Mouse (Mus musculus) liver, embryonic 16.5 days (tissue): Measurements from ENCODE around the gene Laptm4a. TPM values are rescaled to one million over a fixed set of nuclear protein-coding genes. Genes with fewer than 3 reads are reported as not detected.
A peak's percentile ranks its signal among the peaks of the same experiment; 100 is the strongest.

ENCODE experiments used
- ATAC-seq: fragments of 200-750 bp; cut with Nextera tagmentation; 2 replicates; pipeline ENCODE4 v1.8.0; 2017; ENCODE audit warnings: low read depth, mild to moderate bottlenecking, moderate number of reproducible peaks, moderate library complexity
- H3K27ac ChIP-seq: fragments of 300-500 bp; sonication (generic); 2 replicates; pipeline ENCODE4 v1.5.1; 2014; ENCODE audit warnings: mild to moderate bottlenecking, low read length
- H3K27me3 ChIP-seq: fragments of 300-500 bp; sonication (generic); 2 replicates; pipeline ENCODE4 v1.6.1; 2014; ENCODE audit warnings: low read depth, low read length, mixed read lengths; ENCODE audit not compliant: control insufficient read depth, insufficient read depth
- H3K36me3 ChIP-seq: fragments of 300-500 bp; sonication (generic); 2 replicates; pipeline ENCODE4 v1.6.1; 2014; ENCODE audit warnings: mild to moderate bottlenecking; ENCODE audit not compliant: control insufficient read depth, insufficient read depth
- H3K4me1 ChIP-seq: fragments of 300-500 bp; sonication (generic); 2 replicates; pipeline ENCODE4 v1.6.1; 2014; ENCODE audit warnings: low read depth, low read length, mixed read lengths; ENCODE audit not compliant: control insufficient read depth
- H3K4me2 ChIP-seq: fragments of 300-500 bp; sonication (generic); 2 replicates; pipeline ENCODE4 v1.6.1; 2014; ENCODE audit warnings: low read depth, low read length, mixed read lengths
- H3K4me3 ChIP-seq: fragments of 300-500 bp; sonication (generic); 2 replicates; pipeline ENCODE4 v1.5.1; 2014; ENCODE audit warnings: low read depth, mild to moderate bottlenecking, low read length
- H3K9ac ChIP-seq: fragments of 300-500 bp; sonication (generic); 2 replicates; pipeline ENCODE4 v1.6.1; 2014; ENCODE audit warnings: low read depth, low read length
- H3K9me3 ChIP-seq: fragments of 300-500 bp; sonication (generic); replicated peaks from 2 replicates; pipeline ENCODE4 v1.6.1; 2016; ENCODE audit warnings: low read length; ENCODE audit not compliant: control insufficient read depth
- WGBS: fragments of 180-500 bp; shearing (Covaris S2); extraction: QIAGEN DNeasy Blood & Tissue Kit; methylation state at CpG from one replicate; pipeline ENCODE4 v1.1.7; 2014; ENCODE audit not compliant: insufficient replicate concordance; 5-methylcytosine and 5-hydroxymethylcytosine counted together
- polyA plus RNA-seq: library from polyadenylated mRNA; unstranded; fragments of >200 nt; fragmentation: Nextera tagmentation; extraction: Ambion mirVana; gene quantifications from 2 replicates; pipeline ENCODE4 v1.2.1, GENCODE M21; 2015

The Laptm4a gene
- polyA plus RNA-seq = 71.2 and 72.0 TPM in 2 replicates

DNA sequence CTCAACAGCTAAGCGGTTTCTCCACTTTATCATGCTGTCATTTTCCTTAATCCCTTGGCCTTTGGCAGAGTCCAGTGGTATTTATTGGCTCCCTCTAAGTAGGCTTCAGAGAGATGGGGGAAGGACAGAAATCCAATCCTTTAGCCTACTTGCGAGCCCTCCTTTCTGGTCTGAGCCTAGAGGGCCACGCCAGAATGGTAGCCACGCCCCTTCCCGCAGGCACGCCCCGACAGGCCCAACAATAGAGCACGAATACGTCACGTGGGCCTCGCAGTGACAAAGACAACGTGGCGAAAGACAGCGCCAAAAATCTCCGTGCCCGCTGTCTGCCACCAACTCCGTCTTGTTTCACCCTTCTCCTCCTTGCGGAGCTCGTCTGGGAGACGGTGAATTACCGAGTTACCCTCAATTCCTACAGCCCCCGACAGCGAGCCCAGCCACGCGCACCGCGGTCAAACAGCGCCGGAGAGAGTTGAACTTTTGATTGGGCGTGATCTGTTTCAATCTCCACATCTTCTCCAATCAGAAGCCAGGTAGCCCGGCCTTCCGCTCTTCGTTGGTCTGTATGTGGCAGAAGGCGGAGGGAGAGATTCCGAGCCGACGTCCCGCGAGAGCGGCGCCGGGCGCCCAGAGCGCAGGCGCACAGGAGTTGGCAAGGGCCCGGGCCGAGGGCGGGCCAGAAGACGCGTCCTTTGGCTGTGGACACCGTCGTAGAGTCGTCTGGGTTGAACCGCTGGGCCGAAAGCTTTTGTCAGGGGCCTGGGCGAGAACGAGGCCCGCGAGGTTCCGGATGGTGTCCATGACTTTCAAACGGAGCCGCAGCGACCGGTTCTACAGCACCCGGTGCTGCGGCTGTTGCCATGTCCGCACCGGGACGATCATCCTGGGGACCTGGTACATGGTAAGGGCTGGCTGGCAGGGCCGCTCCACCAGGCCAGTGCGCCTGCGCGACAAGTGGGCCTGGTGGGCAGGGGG lies at the start of gene Laptm4a:
TSS of gene Laptm4a (plus strand) at position 271 of the 975 bp plus-strand sequence.
- under 1% methylated on average over 73 of the region's 73 CpGs for WGBS

GRCm38 (mm10) chr12:8875583-8875982 lies 45.9 kb upstream of the Laptm4a start:
- no peak overlapping the region for H3K27ac ChIP-seq
- H3K4me3 ChIP-seq = no peak overlapping the region
- H3K4me2 ChIP-seq = no peak overlapping the region
- H3K4me1 ChIP-seq = peaks cover 6% of the 10 kb centered on the region
- ATAC-seq = no peak
- H3K9me3 ChIP-seq = no peaks in the 10 kb centered on the region
- no peak overlapping the region for H3K9ac ChIP-seq
- H3K27me3 ChIP-seq = no peaks in the 10 kb centered on the region
- H3K36me3 ChIP-seq = no peaks in the 10 kb centered on the region
- 63% methylated on average over 9 of the region's 9 CpGs for WGBS

More for the DNA sequence above, at the start of gene Laptm4a:
- Histone ChIP-seq H3K4me3 (peak within 1 kb of the TSS; percentile 91), H3K4me2 (peak within 1 kb of the TSS; percentile 91), H3K36me3 (no peaks in the 10 kb centered on the region), H3K9me3 (no peaks in the 10 kb centered on the region), H3K27me3 (no peaks in the 10 kb centered on the region), H3K4me1 (peaks cover 25% of the 10 kb centered on the region), H3K9ac (peak within 1 kb of the TSS; percentile 92), H3K27ac (peak within 1 kb of the TSS; percentile 95)
- peak; percentile 96 for ATAC-seq

- H3K27me3 ChIP-seq = no peaks in the 10 kb centered on the region
- H3K9me3 ChIP-seq = no peaks in the 10 kb centered on the region
- H3K4me3 ChIP-seq = no peak overlapping the region
- 59% methylated on average over 5 of the region's 5 CpGs for WGBS
- peaks cover 6% of the 10 kb centered on the region for H3K4me1 ChIP-seq
- ATAC-seq = peak; percentile 78
- H3K9ac ChIP-seq = no peak overlapping the region
- H3K4me2 ChIP-seq = no peak overlapping the region
- H3K36me3 ChIP-seq = no peaks in the 10 kb centered on the region
- H3K27ac ChIP-seq = 0 out of 2 replicates have a peak overlapping the region, but pooled peaks have one; percentile 22
Measured at GRCm38 (mm10) chr12:8876865-8877264, 44.6 kb upstream of the Laptm4a start.

GRCm38 (mm10) chr12:8877413-8877812 lies 44.1 kb upstream of the Laptm4a start:
- Histone ChIP-seq H3K27me3 (no peaks in the 10 kb centered on the region), H3K36me3 (no peaks in the 10 kb centered on the region), H3K4me1 (peaks cover 6% of the 10 kb centered on the region), H3K9me3 (no peaks in the 10 kb centered on the region), H3K4me2 (no peak overlapping the region), H3K27ac (no peak overlapping the region), H3K4me3 (no peak overlapping the region), H3K9ac (no peak overlapping the region)
- peak; percentile 15; the same call in 1 of the 2 replicates for ATAC-seq
- 39% methylated on average over 6 of the region's 6 CpGs for WGBS

GRCm38 (mm10) chr12:8878752-8879151 lies 42.7 kb upstream of the Laptm4a start:
- H3K27ac ChIP-seq = no peak overlapping the region
- H3K9me3 ChIP-seq = no peaks in the 10 kb centered on the region
- 58% methylated on average over 2 of the region's 2 CpGs for WGBS

DNA sequence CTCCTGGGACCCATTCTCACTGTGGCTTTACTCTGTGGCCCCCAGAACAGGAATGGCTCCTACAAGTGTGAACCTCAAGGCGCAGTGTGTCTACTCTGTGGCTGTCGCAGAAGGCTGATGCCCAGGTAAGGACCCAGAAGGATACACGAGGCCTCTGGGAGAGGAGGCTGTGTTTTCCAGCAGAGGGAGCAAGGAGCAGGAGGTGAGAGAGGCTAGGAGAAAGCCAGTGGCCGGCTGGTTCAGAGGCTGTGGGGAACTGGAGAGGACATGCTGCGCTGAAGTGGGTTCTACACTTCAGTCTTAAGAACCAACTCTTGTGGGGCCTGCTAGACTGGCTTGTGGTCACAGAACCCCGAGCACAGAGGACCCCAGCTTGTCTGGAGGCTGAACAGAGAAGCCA lies 42.1 kb upstream of the Laptm4a start:
- Histone ChIP-seq H3K27me3 (no peaks in the 10 kb centered on the region), H3K9me3 (no peaks in the 10 kb centered on the region), H3K4me2 (no peak overlapping the region), H3K9ac (no peak overlapping the region), H3K4me1 (peaks cover 6% of the 10 kb centered on the region), H3K4me3 (no peak overlapping the region), H3K27ac (no peak overlapping the region), H3K36me3 (no peaks in the 10 kb centered on the region)
- 50% methylated on average over 6 of the region's 6 CpGs for WGBS
- ATAC-seq = no peak

More at GRCm38 (mm10) chr12:8878752-8879151, 42.7 kb upstream of the Laptm4a start:
- Histone ChIP-seq H3K4me3 (no peak overlapping the region), H3K9ac (no peak overlapping the region), H3K36me3 (no peaks in the 10 kb centered on the region), H3K4me1 (peaks cover 6% of the 10 kb centered on the region), H3K4me2 (no peak overlapping the region), H3K27me3 (no peaks in the 10 kb centered on the region)
- no peak for ATAC-seq

DNA sequence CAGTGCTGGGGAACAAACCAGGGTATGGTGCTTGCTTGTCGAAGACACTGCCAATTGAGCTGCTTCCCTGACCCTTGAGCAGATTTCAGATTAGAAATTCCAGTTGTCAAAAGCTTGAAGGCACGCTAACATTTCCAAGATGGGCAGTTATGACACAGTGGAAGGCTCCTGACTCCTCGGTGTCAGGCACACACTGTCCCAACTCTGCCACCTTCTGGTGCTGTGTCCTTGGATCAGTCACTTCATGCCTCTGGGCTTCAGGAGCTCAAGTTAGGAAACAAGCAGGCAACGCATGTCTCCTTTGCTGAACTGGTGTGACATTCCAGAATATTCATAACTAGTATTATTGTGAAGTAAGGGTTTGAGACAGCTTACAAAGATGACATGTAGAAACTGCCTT lies 39.7 kb upstream of the Laptm4a start:
- WGBS = 38% methylated on average over 4 of the region's 4 CpGs
- no peaks in the 10 kb centered on the region for H3K27me3 ChIP-seq
- no peaks in the 10 kb centered on the region for H3K36me3 ChIP-seq
- no peak for ATAC-seq
- no peak overlapping the region for H3K4me3 ChIP-seq
- no peaks in the 10 kb centered on the region for H3K9me3 ChIP-seq
- H3K9ac ChIP-seq = no peak overlapping the region
- peak overlapping the region; percentile 54 for H3K27ac ChIP-seq
- no peak overlapping the region for H3K4me2 ChIP-seq
- H3K4me1 ChIP-seq = peaks cover 6% of the 10 kb centered on the region

- H3K27ac ChIP-seq = peak overlapping the region; percentile 58
- H3K36me3 ChIP-seq = no peaks in the 10 kb centered on the region
- no peak overlapping the region for H3K4me2 ChIP-seq
- peak; percentile 55 for ATAC-seq
- H3K27me3 ChIP-seq = no peaks in the 10 kb centered on the region
- no peaks in the 10 kb centered on the region for H3K9me3 ChIP-seq
- H3K4me3 ChIP-seq = no peak overlapping the region
- peaks cover 2% of the 10 kb centered on the region for H3K4me1 ChIP-seq
- WGBS = 44% methylated on average over 8 of the region's 8 CpGs
- no peak overlapping the region for H3K9ac ChIP-seq
Measured at GRCm38 (mm10) chr12:8882376-8882775, 39.1 kb upstream of the Laptm4a start.
